Mouse (Mus musculus): Measurements from ENCODE around the gene Donson.

- TF ChIP-seq CTCF (IDR thresholded peaks at IDR 0.05; ENCODE audit: low read depth) (no peak), EP300 (IDR thresholded peaks at IDR 0.05; ENCODE audit: low read depth) (no peak)
Observed at GRCm38 (mm10) chr16:91678147-91678911, 10.2 kb downstream of the Donson start.

Data from heart, postnatal 0 days (tissue).